Mouse (Mus musculus) limb, embryonic 14.5 days (tissue): ENCODE measurements around the gene Ctss. TPM values are rescaled to one million over a fixed set of nuclear protein-coding genes. Genes with fewer than 3 reads are reported as not detected.

ENCODE experiments used
- ATAC-seq: fragments of 200-750 bp; cut with Nextera tagmentation; 2 replicates; pipeline ENCODE4 v1.8.0; 2017; ENCODE audit warnings: low read depth, moderate number of reproducible peaks, moderate TSS enrichment; ENCODE audit not compliant: low FRiP score
- DNase-seq: peaks from one replicate; pipeline ENCODE4 v3.0.0-alpha.2; 2015; ENCODE audit warnings: low spot score
- H3K27ac ChIP-seq: fragments of 300-500 bp; sonication (generic); replicated peaks from 2 replicates; pipeline ENCODE4 v1.5.1; 2014; ENCODE audit warnings: low read depth, mild to moderate bottlenecking, low read length, moderate library complexity, mixed read lengths
- H3K27me3 ChIP-seq: fragments of 300-500 bp; sonication (generic); 2 replicates; pipeline ENCODE4 v1.6.1; 2014; ENCODE audit warnings: low read length, mixed read lengths; ENCODE audit not compliant: control insufficient read depth, insufficient read depth
- H3K36me3 ChIP-seq: fragments of 300-500 bp; sonication (generic); 2 replicates; pipeline ENCODE4 v1.6.1; 2014; ENCODE audit warnings: mild to moderate bottlenecking, low read length, moderate library complexity, mixed read lengths; ENCODE audit not compliant: control insufficient read depth, insufficient read depth
- H3K4me1 ChIP-seq: fragments of 300-500 bp; sonication (generic); 2 replicates; pipeline ENCODE4 v1.6.1; 2014; ENCODE audit warnings: antibody characterized with exemption, low read length, mixed read lengths; ENCODE audit not compliant: control insufficient read depth, insufficient read depth
- H3K4me2 ChIP-seq: fragments of 300-500 bp; sonication (generic); replicated peaks from 2 replicates; pipeline ENCODE4 v1.6.1; 2014; ENCODE audit warnings: low read depth, mild to moderate bottlenecking, low read length, moderate library complexity; ENCODE audit not compliant: severe bottlenecking
- H3K4me3 ChIP-seq: fragments of 300-500 bp; sonication (generic); replicated peaks from 2 replicates; pipeline ENCODE4 v1.5.1; 2014; ENCODE audit warnings: low read length
- H3K9ac ChIP-seq: fragments of 300-500 bp; sonication (generic); 2 replicates; pipeline ENCODE4 v1.6.1; 2014; ENCODE audit warnings: mild to moderate bottlenecking, low read depth, low read length, moderate library complexity; ENCODE audit not compliant: severe bottlenecking
- H3K9me3 ChIP-seq: fragments of 300-500 bp; sonication (generic); 2 replicates; pipeline ENCODE4 v1.6.1; 2016; ENCODE audit warnings: low read length; ENCODE audit not compliant: control insufficient read depth
- POLR2A ChIP-seq: fragments of 200-500 bp; IDR thresholded peaks from 2 replicates; pipeline ENCODE4 v1.8.0; 2012; ENCODE audit warnings: inconsistent platforms, mild to moderate bottlenecking, moderate library complexity, borderline replicate concordance; ENCODE audit not compliant: insufficient read depth, insufficient read length; ENCODE audit errors: extremely low read depth
- WGBS: fragments of 180-500 bp; shearing (Covaris S2); extraction: QIAGEN DNeasy Blood & Tissue Kit; methylation state at CpG from one replicate; pipeline ENCODE4 v1.1.7; 2014; 5-methylcytosine and 5-hydroxymethylcytosine counted together
- polyA plus RNA-seq, 2 experiments: library from polyadenylated mRNA; depleted of rRNA in 1 of 2; stranded (reverse) in 1 of 2; unstranded in 1 of 2; fragments of >200 nt; fragmentation: Nextera tagmentation in 1 of 2; extraction: Ambion mirVana in 1 of 2; gene quantifications; 2 replicates each; pipeline versions ENCODE4 v1.2.1 to v1.2.3; 2012 to 2014

Ctss gene
- polyA plus RNA-seq, 2 experiments = 14.2 to 24.3 TPM

GRCm38 (mm10) chr3:95542171-95542570, 15.6 kb downstream of the Ctss start:
- H3K4me3 ChIP-seq = no peak overlapping the region
- no peak overlapping the region for H3K4me2 ChIP-seq
- H3K36me3 ChIP-seq = no peaks in the 10 kb centered on the region
- H3K27ac ChIP-seq = no peak overlapping the region
- TF ChIP-seq POLR2A = no peak
- H3K4me1 ChIP-seq = no peaks in the 10 kb centered on the region
- no peak overlapping the region for H3K9ac ChIP-seq
- no peaks in the 10 kb centered on the region for H3K27me3 ChIP-seq
- no peaks in the 10 kb centered on the region for H3K9me3 ChIP-seq
- DNase-seq (no peak), ATAC-seq (no peak)

GRCm38 (mm10) chr3:95542981-95543380, 16.4 kb downstream of the Ctss start:
- Histone ChIP-seq H3K4me3 (no peak overlapping the region), H3K27me3 (no peaks in the 10 kb centered on the region), H3K9me3 (no peaks in the 10 kb centered on the region), H3K4me2 (no peak overlapping the region), H3K9ac (no peak overlapping the region), H3K36me3 (no peaks in the 10 kb centered on the region), H3K27ac (no peak overlapping the region), H3K4me1 (no peaks in the 10 kb centered on the region)
- ATAC-seq (no peak), DNase-seq (no peak)
- no peak for TF ChIP-seq POLR2A
- WGBS = 74% methylated on average over 7 of the region's 7 CpGs

GRCm38 (mm10) chr3:95550176-95550575, 23.6 kb downstream of the Ctss start:
- 65% methylated on average over 1 of the region's 1 CpGs for WGBS

GRCm38 (mm10) chr3:95553986-95554385, 27.4 kb downstream of the Ctss start:
- Histone ChIP-seq H3K4me3 (no peak overlapping the region), H3K9me3 (no peaks in the 10 kb centered on the region), H3K36me3 (no peaks in the 10 kb centered on the region), H3K27me3 (no peaks in the 10 kb centered on the region), H3K4me2 (no peak overlapping the region), H3K9ac (no peak overlapping the region), H3K27ac (no peak overlapping the region), H3K4me1 (no peaks in the 10 kb centered on the region)
- no peak for ATAC-seq
- DNase-seq = no peak
- WGBS = 46% methylated on average over 3 of the region's 3 CpGs
- TF ChIP-seq POLR2A = no peak

More at GRCm38 (mm10) chr3:95550176-95550575, 23.6 kb downstream of the Ctss start:
- TF ChIP-seq POLR2A = no peak
- DNase-seq (no peak), ATAC-seq (no peak)
- H3K9ac ChIP-seq = no peak overlapping the region
- H3K9me3 ChIP-seq = no peaks in the 10 kb centered on the region
- no peak overlapping the region for H3K4me2 ChIP-seq
- H3K36me3 ChIP-seq = no peaks in the 10 kb centered on the region
- H3K27me3 ChIP-seq = no peaks in the 10 kb centered on the region
- no peaks in the 10 kb centered on the region for H3K4me1 ChIP-seq
- no peak overlapping the region for H3K4me3 ChIP-seq
- no peak overlapping the region for H3K27ac ChIP-seq

GRCm38 (mm10) chr3:95559437-95559836, 32.9 kb downstream of the Ctss start, which contains the start of gene Hormad1:
TSS of gene Hormad1 (plus strand) at chr3:95559677.
- no peak for ATAC-seq
- TF ChIP-seq POLR2A = no peak
- WGBS = 90% methylated on average over 27 of the region's 27 CpGs
- H3K4me3 ChIP-seq = no peak within 1 kb of the TSS
- DNase-seq = no peak
- no peak within 1 kb of the TSS for H3K27ac ChIP-seq
- H3K36me3 ChIP-seq = no peaks in the 10 kb centered on the region
- no peaks in the 10 kb centered on the region for H3K27me3 ChIP-seq
- H3K4me1 ChIP-seq = no peaks in the 10 kb centered on the region
- no peak within 1 kb of the TSS for H3K9ac ChIP-seq
- H3K4me2 ChIP-seq = no peak within 1 kb of the TSS
- H3K9me3 ChIP-seq = no peaks in the 10 kb centered on the region

GRCm38 (mm10) chr3:95560738-95561137, 34.2 kb downstream of the Ctss start:
- Histone ChIP-seq H3K9ac (no peak overlapping the region), H3K27me3 (no peaks in the 10 kb centered on the region), H3K4me1 (no peaks in the 10 kb centered on the region), H3K36me3 (no peaks in the 10 kb centered on the region), H3K4me3 (no peak overlapping the region), H3K4me2 (no peak overlapping the region), H3K9me3 (no peaks in the 10 kb centered on the region), H3K27ac (no peak overlapping the region)
- no peak for DNase-seq
- 90% methylated on average over 3 of the region's 3 CpGs for WGBS
- TF ChIP-seq POLR2A = no peak
- ATAC-seq = no peak
